Mouse (Mus musculus): ENCODE data around the gene Selenoo.

Gene Selenoo

GRCm38 (mm10) chr15:89088607-89089247 is at the start of gene Selenoo:
Gene Selenoo, plus strand, starts transcription at chr15:89089084.
- peak; percentile 74 for DNase-seq (ENCODE audit: low read depth, low spot score)

DNA sequence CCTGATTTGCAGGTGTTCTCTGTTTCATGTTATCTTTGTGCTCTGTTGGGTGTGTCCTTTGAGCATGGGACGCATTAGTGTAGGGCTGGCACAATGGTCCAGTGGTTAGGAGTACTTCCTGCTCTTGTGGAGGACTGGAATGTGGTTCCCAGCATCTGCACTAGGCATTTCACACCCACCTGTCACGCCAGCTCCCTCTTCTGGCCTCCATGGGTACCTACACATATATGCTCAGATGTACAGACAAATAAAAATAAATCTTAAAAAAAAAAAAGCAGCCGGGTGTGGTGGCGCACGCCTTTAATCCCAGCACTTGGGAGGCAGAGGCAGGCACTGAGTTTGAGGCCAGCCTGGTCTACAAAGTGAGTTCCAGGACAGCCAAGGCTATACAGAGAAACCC is 44.5 kb upstream of the Selenoo start:
- no peak for DNase-seq (ENCODE audit: low read depth, low spot score)

- DNase-seq (ENCODE audit: low read depth, low spot score) = no peak
Observed at GRCm38 (mm10) chr15:89046356-89046755, 42.5 kb upstream of the Selenoo start.

DNA sequence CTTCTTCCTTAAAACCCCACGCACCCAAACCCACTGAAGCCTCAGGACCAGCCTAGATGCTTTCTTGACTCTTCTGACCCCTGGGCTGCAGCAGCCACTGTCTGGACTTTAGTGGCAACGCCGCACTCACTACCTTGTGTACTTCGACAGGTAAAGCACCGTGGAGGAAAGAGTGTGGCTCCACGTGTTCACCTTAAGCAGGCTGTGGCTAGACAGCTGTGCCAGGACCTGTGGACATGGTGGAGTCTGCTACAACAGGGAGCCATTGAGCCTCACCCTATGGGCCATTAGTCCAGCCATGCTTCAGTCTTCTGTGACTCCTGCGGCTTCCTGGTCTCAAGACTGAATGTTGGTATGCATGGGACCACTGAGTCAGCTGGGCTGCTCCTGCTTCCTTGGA is 34.2 kb upstream of the Selenoo start:
- no peak for DNase-seq (ENCODE audit: low read depth, low spot score)

DNA sequence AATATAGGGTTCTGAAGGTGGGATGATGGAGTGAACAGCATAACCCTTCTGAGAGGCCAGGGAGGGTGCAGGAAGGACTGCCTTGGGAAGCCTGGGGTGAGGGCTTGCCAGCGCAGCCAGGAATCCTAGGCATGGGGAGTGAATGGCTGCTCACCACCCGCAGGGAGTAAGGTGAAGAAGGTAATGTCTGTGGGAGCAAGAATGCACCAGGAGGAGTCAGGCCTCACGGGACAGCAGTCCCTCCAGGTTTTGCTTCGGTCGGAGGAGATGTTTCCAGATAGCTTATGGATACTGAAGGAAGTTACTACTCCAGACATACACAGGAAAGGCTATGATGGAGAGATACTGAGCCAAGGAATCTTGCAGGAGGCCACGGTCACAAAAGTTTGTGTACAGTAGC is 30.1 kb upstream of the Selenoo start:
- DNase-seq (ENCODE audit: low read depth, low spot score) = no peak

DNA sequence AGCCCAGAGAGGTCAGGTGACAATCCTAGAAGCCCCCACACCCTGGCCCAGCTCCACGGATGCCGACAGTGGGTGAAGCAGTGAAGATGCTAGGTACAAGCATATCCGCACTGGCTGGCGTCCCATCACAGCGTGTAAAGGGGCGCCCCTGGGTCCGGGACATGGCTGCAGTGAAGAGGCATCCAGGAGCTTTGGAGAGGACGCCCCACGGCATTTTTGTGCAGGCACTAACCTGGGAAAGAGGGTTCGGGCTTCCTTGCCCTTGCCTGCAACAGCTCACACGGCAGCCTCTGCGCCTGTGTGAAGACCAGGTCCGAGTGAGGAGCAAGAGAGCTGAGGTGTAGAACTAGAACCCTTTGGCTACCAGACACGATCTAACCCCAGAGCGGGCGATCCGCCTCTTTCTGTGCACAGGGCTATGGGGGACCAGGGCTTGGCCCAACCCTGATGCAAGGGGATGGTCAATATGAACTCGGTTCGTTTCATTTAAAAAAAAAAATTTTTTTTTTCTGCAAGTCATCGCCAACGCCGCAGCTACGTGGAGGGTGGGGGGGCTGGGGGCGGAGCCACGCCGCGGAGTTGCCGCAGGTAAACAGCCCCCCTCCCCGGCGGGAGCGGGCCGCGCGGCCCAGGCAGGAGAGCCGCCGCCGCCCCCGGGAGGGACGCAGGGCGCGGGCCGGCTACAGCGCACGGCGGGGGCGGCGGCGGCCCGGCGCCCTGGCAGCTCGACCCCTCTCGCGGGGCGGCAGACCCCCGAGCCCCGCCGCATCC is 29.5 kb upstream of the Selenoo start, which contains the start of gene Panx2:
Gene Panx2 (plus strand): TSS at position 574 of the 771 bp plus-strand sequence.
- no peak for DNase-seq (ENCODE audit: low read depth, low spot score)

GRCm38 (mm10) chr15:89060032-89060681 is 28.7 kb upstream of the Selenoo start:
- DNase-seq (ENCODE audit: low read depth, low spot score) = no peak

DNA sequence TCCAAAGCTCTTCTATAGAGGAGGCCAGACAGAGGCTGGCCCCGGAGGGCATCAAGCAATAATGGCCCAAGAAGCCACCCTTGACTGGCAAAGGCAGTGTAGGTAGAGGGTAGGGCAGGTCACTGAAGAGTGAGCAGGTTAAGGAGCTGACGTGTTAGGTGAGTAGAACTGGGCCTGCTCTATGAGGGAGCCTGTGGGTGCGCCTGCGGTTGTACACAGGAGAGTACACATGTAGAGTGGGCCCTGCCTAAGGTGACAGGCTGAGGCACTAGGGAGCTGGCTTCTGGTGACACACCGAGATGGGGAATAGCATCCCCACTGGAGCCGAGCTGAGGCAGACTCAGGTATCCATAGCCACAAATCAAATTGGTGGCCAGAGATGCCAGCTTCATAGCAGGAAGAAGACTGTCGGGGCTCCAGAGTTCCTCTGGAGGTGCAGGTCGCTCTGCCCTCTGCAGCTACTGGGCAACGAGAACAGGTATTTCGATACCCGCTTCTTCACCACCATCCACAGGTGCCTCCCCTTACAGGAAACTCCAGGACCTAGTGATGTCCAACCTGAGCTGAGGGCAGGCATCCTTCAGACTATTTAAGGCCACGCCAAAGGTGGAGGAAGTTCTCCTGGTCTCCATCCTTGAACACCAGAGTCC is 27.9 kb upstream of the Selenoo start:
- no peak for DNase-seq (ENCODE audit: low read depth, low spot score)

GRCm38 (mm10) chr15:89061761-89062517 is 26.9 kb upstream of the Selenoo start:
- no peak for DNase-seq (ENCODE audit: low read depth, low spot score)

GRCm38 (mm10) chr15:89062518-89062910 is 26.4 kb upstream of the Selenoo start:
- DNase-seq (ENCODE audit: low read depth, low spot score) = no peak

- DNase-seq (ENCODE audit: low read depth, low spot score) = no peak
Observed at GRCm38 (mm10) chr15:89063001-89063400, 25.9 kb upstream of the Selenoo start.

GRCm38 (mm10) chr15:89063536-89063935 is 25.3 kb upstream of the Selenoo start:
- DNase-seq (ENCODE audit: low read depth, low spot score) = no peak

- no peak for DNase-seq (ENCODE audit: low read depth, low spot score)
Observed at GRCm38 (mm10) chr15:89064891-89065290, 24.0 kb upstream of the Selenoo start.

GRCm38 (mm10) chr15:89067609-89068008 is 21.3 kb upstream of the Selenoo start:
- DNase-seq (ENCODE audit: low read depth, low spot score) = no peak

- no peak for DNase-seq (ENCODE audit: low read depth, low spot score)
Observed at GRCm38 (mm10) chr15:89068226-89068625, 20.7 kb upstream of the Selenoo start.

GRCm38 (mm10) chr15:89069336-89069840 is 19.5 kb upstream of the Selenoo start:
- DNase-seq (ENCODE audit: low read depth, low spot score) = no peak

DNA sequence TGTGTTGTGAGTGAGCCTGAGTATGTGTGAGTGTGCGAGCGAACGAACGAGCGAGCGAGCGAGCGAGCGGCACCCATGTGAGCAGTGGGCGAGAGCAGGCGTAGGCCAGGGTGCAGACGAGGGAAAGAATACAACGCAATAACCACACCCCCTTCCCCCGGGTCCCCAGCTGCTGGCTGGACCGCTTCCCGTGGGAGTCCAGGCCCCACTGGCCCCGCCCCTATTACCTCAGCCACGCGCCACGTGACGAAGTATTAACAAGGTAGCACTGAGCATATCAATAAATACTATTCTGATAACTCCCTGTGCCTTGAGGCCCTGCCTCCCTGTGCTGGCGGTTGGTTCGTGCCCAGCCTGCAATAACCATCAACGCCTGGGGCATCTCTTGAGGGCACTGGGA is 18.3 kb upstream of the Selenoo start:
- DNase-seq (ENCODE audit: low read depth, low spot score) = no peak

- no peak for DNase-seq (ENCODE audit: low read depth, low spot score)
Observed at GRCm38 (mm10) chr15:89073993-89074603, 14.8 kb upstream of the Selenoo start.

DNA sequence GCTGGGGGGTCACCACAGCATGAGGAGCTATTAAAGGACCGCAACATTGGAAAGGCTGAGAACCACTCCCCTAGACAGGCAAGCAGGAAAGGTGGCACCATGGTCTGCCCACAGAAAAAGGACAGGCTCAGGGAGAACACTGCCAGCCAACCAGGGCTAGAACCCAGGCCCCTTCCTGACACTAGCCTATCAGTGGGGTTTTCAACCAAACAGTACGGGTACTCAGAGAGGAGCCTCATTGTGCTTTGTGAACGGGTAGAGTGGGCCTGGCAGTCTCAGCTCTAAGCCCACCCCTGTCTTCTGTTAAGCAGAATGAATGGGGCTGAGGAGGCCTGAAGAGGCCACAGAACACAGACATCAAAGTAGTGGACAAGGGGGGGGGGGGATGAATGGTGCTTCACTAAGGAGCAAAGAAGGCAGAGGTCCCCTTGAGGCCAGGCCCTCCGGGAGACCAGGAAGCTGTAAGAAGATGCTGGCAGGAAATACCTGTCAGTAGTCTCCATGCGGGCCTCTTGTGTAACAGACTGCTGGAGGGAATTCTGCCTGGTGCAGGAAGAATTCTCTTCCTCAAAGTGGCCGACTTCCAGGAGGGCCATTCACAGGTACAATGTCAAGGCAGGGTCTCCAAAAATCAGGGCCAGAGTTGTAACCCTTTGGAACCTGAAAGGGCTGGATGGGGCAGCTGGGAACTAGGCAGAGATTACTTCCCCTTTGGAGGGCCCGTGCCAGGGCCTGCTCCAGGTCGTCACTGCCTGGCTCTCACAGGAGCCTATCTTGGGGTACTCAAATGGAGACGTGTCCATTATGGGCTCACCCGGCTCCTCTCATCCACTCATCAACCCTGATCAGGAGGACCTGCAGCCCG is 14.0 kb upstream of the Selenoo start, which contains the start of gene Trabd:
Gene Trabd (plus strand): TSS at position 512 of the 865 bp plus-strand sequence.
- no peak for DNase-seq (ENCODE audit: low read depth, low spot score)

All from retina, adult 2 months (tissue).